Mouse (Mus musculus): ENCODE measurements around the gene Acot1. TPM values are rescaled to one million over a fixed set of nuclear protein-coding genes. Genes with fewer than 3 reads are reported as not detected.
"Not testable (repeated sequence)": the region's sequence is repeated elsewhere in the genome, so short reads cannot be mapped to it uniquely, and the experiment has no call there.

Gene Acot1
- total and polyA plus RNA-seq, 3 experiments: 1.5 to 12.7 TPM; not detected in 1

DNA sequence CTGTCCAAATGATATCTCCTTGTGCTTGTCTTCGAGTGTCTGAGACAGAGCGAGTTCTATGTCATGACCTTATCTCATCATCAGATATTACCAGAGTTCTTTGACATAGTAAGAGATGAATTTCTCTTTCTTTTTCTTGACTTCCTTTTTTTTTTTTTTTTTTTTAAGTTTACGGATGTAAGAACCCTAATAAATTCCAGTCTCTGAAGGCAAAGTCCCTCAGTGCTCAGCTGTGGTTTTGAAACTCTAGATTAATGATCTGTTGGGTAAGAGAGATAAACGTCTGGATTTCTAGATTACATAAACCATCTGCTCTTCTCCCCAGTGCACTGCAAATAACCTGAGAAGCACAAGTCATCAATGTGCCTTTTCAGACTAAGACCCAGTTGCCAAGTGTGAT, 24.8 kb downstream of the Acot1 start (continued):
- TF ChIP-seq CHD1 (IDR thresholded peaks at IDR 0.05; ENCODE audit: low read depth, low read length) (no peak), E2F4 (IDR thresholded peaks at IDR 0.05; ENCODE audit: borderline replicate concordance, low read depth, low read length) (no peak)

DNA sequence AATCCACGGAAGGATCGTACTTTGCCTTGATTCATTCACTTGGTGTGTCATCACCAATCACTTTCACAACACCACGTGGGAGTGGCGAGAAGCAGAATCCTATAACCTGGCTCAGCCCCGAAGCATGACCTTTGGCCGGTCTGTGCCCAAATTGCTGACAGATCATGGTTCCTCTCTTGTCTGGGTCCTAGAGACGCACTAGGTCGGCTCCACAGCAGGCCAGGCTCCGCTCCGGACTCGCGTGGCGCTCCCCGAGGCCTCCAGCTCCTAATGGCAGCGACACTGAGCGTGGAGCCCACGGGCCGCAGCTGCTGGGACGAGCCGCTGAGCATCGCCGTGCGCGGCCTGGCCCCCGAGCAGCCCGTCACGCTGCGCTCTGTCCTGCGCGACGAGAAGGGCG, 29.0 kb downstream of the Acot1 start, which contains the start of gene Acot4:
Acot4 (plus strand) TSS at position 139 of the 400 bp plus-strand sequence.
- not testable (repeated sequence) for H3K27ac ChIP-seq (ENCODE audit: control insufficient read depth, low read depth, low read length); H3K9me3 ChIP-seq (replicated peaks; ENCODE audit: insufficient read depth, low read length); H3K27me3 ChIP-seq (ENCODE audit: control insufficient read depth in 1 of 2, insufficient read depth in 2 of 2, low read length in 2 of 2); DNase-seq (ENCODE audit: low read depth, low spot score); H3K79me2 ChIP-seq (ENCODE audit: control insufficient read depth, insufficient read depth, low read length, poor library complexity)
- H3K4me1 ChIP-seq (ENCODE audit: control insufficient read depth in 1 of 2, insufficient read depth in 2 of 2, low read length in 2 of 2): peaks cover 7 to 11% of the 10 kb centered on the region in 2 experiments
- H3K4me3 ChIP-seq (ENCODE audit: control insufficient read depth in 1 of 2, insufficient read depth in 1 of 2, low read depth in 2 of 2, low read length in 2 of 2): peak within 1 kb of the TSS; percentile 35 to 55; a peak in 3 of 4 replicates
- H3K36me3 ChIP-seq (ENCODE audit: control insufficient read depth in 1 of 2, insufficient read depth in 2 of 2, low read length in 2 of 2): peaks cover 0 to 13% of the 10 kb centered on the region in 2 experiments; a peak in 2 of 4 replicates
- H3K9ac ChIP-seq (ENCODE audit: control insufficient read depth, low read depth, low read length, poor library complexity, severe bottlenecking): peak within 1 kb of the TSS; percentile 64

DNA sequence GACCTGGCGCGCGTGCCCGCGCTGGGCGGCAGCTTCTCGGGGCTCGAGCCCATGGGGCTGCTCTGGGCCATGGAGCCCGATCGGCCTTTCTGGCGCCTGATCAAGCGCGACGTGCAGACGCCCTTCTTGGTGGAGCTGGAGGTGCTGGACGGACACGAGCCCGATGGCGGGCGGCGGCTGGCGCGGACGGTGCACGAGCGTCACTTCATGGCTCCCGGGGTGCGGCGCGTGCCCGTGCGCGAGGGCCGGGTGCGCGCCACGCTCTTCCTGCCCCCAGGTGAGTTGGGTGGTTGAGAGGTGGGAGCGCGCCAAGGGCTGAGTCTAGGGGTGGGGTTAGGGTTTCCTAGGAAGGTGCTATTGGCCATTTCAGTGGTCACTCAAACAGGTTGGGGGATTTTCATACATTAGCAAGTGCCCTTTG, 29.4 kb downstream of the Acot1 start, which contains the start of gene Gm49366:
Gm49366 (plus strand) TSS at position 245 of the 421 bp plus-strand sequence.
- Histone ChIP-seq H3K9ac (ENCODE audit: control insufficient read depth, low read depth, low read length, poor library complexity, severe bottlenecking) (peak within 1 kb of the TSS; percentile 64), H3K4me3 (ENCODE audit: control insufficient read depth in 1 of 2, insufficient read depth in 1 of 2, low read depth in 2 of 2, low read length in 2 of 2) (peak within 1 kb of the TSS; percentile 35 to 55; a peak in 3 of 4 replicates)
- not testable (repeated sequence) for DNase-seq (ENCODE audit: low read depth, low spot score); H3K36me3 ChIP-seq (ENCODE audit: control insufficient read depth in 1 of 2, insufficient read depth in 2 of 2, low read length in 2 of 2); H3K27me3 ChIP-seq (ENCODE audit: control insufficient read depth in 1 of 2, insufficient read depth in 2 of 2, low read length in 2 of 2); H3K79me2 ChIP-seq (ENCODE audit: control insufficient read depth, insufficient read depth, low read length, poor library complexity); H3K9me3 ChIP-seq (replicated peaks; ENCODE audit: insufficient read depth, low read length); H3K27ac ChIP-seq (ENCODE audit: control insufficient read depth, low read depth, low read length); H3K4me1 ChIP-seq (ENCODE audit: control insufficient read depth in 1 of 2, insufficient read depth in 2 of 2, low read length in 2 of 2)

DNA sequence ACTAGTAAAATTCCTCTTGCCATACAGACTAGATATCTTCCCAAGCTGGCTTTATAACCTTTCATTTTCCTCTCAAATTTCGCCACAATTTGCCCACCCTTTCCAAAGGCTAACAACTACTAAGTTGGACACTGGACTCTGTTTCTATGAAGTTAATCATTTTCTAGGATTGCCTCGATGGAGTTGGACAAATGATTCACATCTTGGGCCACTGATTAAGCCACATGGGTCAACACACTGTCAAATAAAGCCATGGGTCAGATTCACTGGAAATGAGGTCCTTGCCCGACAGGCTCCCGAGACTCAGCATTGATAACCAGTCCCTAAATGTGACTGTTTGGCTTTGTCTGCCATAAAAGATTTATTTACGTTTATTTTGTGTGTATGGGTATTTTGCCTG, 33.0 kb downstream of the Acot1 start:
- DNase-seq (ENCODE audit: low read depth, low spot score): no peak
- H3K36me3 ChIP-seq (ENCODE audit: control insufficient read depth in 1 of 2, insufficient read depth in 2 of 2, low read length in 2 of 2): no peaks in the 10 kb centered on the region; a peak in 1 of 4 replicates
- no peaks in the 10 kb centered on the region for H3K27me3 ChIP-seq (ENCODE audit: control insufficient read depth in 1 of 2, insufficient read depth in 2 of 2, low read length in 2 of 2)
- no peaks in the 10 kb centered on the region for H3K79me2 ChIP-seq (ENCODE audit: control insufficient read depth, insufficient read depth, low read length, poor library complexity)
- H3K4me1 ChIP-seq (ENCODE audit: control insufficient read depth in 1 of 2, insufficient read depth in 2 of 2, low read length in 2 of 2): no peaks in the 10 kb centered on the region
- no peak for TF ChIP-seq ETS1 (IDR thresholded peaks at IDR 0.05; ENCODE audit: low read depth, low read length)
- no peak for TF ChIP-seq NELFE (IDR thresholded peaks at IDR 0.05; ENCODE audit: low read depth, low read length)
- no peak for TF ChIP-seq POLR2AphosphoS5 (IDR thresholded peaks at IDR 0.05; ENCODE audit: borderline replicate concordance, low read depth, low read length)
- TF ChIP-seq MYB (IDR thresholded peaks at IDR 0.05; ENCODE audit: low read depth, low read length): no peak
- no peak for TF ChIP-seq USF2 (IDR thresholded peaks at IDR 0.05; ENCODE audit: borderline replicate concordance in 1 of 2, insufficient read depth in 1 of 2, low read depth in 1 of 2, low read length in 2 of 2)
- no peak for TF ChIP-seq SMC3 (IDR thresholded peaks at IDR 0.05; ENCODE audit: low read depth, low read length)
- no peak for TF ChIP-seq USF1 (IDR thresholded peaks at IDR 0.05; ENCODE audit: low read depth, low read length)
- TF ChIP-seq TAL1 (IDR thresholded peaks at IDR 0.05; ENCODE audit: low read length): no peak
- TF ChIP-seq MYC (IDR thresholded peaks at IDR 0.05; ENCODE audit: low read depth, low read length): no peak
- no peak for TF ChIP-seq TCF12 (IDR thresholded peaks at IDR 0.05; ENCODE audit: low read depth, low read length)
- TF ChIP-seq MXI1 (IDR thresholded peaks at IDR 0.05; ENCODE audit: low read depth, low read length): no peak
- TF ChIP-seq NRF1 (IDR thresholded peaks at IDR 0.05; ENCODE audit: insufficient read depth, low read depth, low read length, poor library complexity, severe bottlenecking): no peak
- TF ChIP-seq ZC3H11A (IDR thresholded peaks at IDR 0.05; ENCODE audit: low read depth, low read length): no peak
- no peak for TF ChIP-seq SIN3A (IDR thresholded peaks at IDR 0.05; ENCODE audit: low read length)
- no peak for TF ChIP-seq GATA1 (IDR thresholded peaks at IDR 0.05; ENCODE audit: low read depth, low read length)
- no peak for TF ChIP-seq HCFC1 (IDR thresholded peaks at IDR 0.05; ENCODE audit: low read depth, low read length)
- TF ChIP-seq JUND (IDR thresholded peaks at IDR 0.05; ENCODE audit: low read depth, low read length): no peak
- H3K9ac ChIP-seq (ENCODE audit: control insufficient read depth, low read depth, low read length, poor library complexity, severe bottlenecking): no peak overlapping the region
- H3K9me3 ChIP-seq (replicated peaks; ENCODE audit: insufficient read depth, low read length): no peaks in the 10 kb centered on the region
- no peak overlapping the region for H3K27ac ChIP-seq (ENCODE audit: control insufficient read depth, low read depth, low read length)
- no peak overlapping the region for H3K4me3 ChIP-seq (ENCODE audit: control insufficient read depth in 1 of 2, insufficient read depth in 1 of 2, low read depth in 2 of 2, low read length in 2 of 2)

All from MEL (cell line).